Mouse (Mus musculus): ENCODE measurements around the gene Rsu1.

The Rsu1 gene

GRCm38 (mm10) chr2:13039785-13040184, 231.4 kb downstream of the Rsu1 start:
- DNase-seq: no peak

- no peak for DNase-seq
Measured at GRCm38 (mm10) chr2:13038772-13039171, 232.4 kb downstream of the Rsu1 start.

Data from kidney, postnatal 25 days (tissue).